Mouse (Mus musculus) CH12.LX (cell line): ENCODE measurements at regions not wholly inside any gene's neighbourhood (a gene's known extent, or its start where the extent isn't known, plus 50 kb on each side); places are given as distances from the start of the nearest gene placed in this dataset.

Experiments
- CHD1 ChIP-seq: IDR thresholded peaks from 2 replicates; pipeline ENCODE4 v1.6.1; 2012; ENCODE audit warnings: low read depth, low read length, improper control_type of control experiment, inconsistent platforms
- CTCF ChIP-seq, 2 experiments: IDR thresholded peaks in 1 of 2; conservative IDR thresholded peaks in 1 of 2; 2 replicates each; pipeline ENCODE4 v1.5.1; 2011 to 2012; ENCODE audit warnings: low read depth in 2 of 2, low read length in 2 of 2, improper control_type of control experiment in 1 of 2, inconsistent platforms in 1 of 2, mild to moderate bottlenecking in 1 of 2, moderate library complexity in 1 of 2
- ELF1 ChIP-seq: IDR thresholded peaks from 2 replicates; pipeline ENCODE4 v1.6.1; 2014; ENCODE audit warnings: low read depth, mild to moderate bottlenecking, inconsistent platforms, low read length, improper control_type of control experiment
- EP300 ChIP-seq: IDR thresholded peaks from 2 replicates; pipeline ENCODE4 v1.6.1; 2011; ENCODE audit warnings: low read length, improper control_type of control experiment
- MAFK ChIP-seq: IDR thresholded peaks from 2 replicates; pipeline ENCODE4 v1.6.1; 2011; ENCODE audit warnings: low read length, improper control_type of control experiment; ENCODE audit not compliant: insufficient replicate concordance
- MAX ChIP-seq: IDR thresholded peaks from 2 replicates; pipeline ENCODE4 v1.6.1; 2011; ENCODE audit warnings: low read length, improper control_type of control experiment
- POLR2A ChIP-seq: IDR thresholded peaks from 2 replicates; pipeline ENCODE4 v1.6.1; 2011; ENCODE audit warnings: low read depth, mild to moderate bottlenecking, improper control_type of control experiment, low read length
- RAD21 ChIP-seq: IDR thresholded peaks from 2 replicates; pipeline ENCODE4 v1.6.1; 2011; ENCODE audit warnings: low read depth, mild to moderate bottlenecking, low read length, improper control_type of control experiment, moderate library complexity
- RCOR1 ChIP-seq: conservative IDR thresholded peaks from 2 replicates; pipeline ENCODE4 v1.6.1; 2012; ENCODE audit warnings: low read depth, mild to moderate bottlenecking, inconsistent platforms, low read length, improper control_type of control experiment
- USF1 ChIP-seq: IDR thresholded peaks from 2 replicates; pipeline ENCODE4 v1.6.1; 2014; ENCODE audit warnings: low read depth, mild to moderate bottlenecking, inconsistent platforms, low read length, improper control_type of control experiment

- TF ChIP-seq ELF1 (no peak), USF1 (no peak), CTCF (conservative IDR thresholded peaks at IDR 0.05 in 1 of 2, IDR thresholded peaks at IDR 0.05 in 1 of 2; ENCODE audit: low read depth in 2 of 2, low read length in 2 of 2) (no peak), RAD21 (no peak), POLR2A (no peak), MAFK (no peak), MAX (no peak), RCOR1 (no peak), CHD1 (no peak), EP300 (no peak)
Observed at GRCm38 (mm10) chr1:155015669-155016068, 83.8 kb downstream of the Ier5 start.
